ENCODE assay signal across 26 mouse cellular contexts in the genomic region with DNA sequence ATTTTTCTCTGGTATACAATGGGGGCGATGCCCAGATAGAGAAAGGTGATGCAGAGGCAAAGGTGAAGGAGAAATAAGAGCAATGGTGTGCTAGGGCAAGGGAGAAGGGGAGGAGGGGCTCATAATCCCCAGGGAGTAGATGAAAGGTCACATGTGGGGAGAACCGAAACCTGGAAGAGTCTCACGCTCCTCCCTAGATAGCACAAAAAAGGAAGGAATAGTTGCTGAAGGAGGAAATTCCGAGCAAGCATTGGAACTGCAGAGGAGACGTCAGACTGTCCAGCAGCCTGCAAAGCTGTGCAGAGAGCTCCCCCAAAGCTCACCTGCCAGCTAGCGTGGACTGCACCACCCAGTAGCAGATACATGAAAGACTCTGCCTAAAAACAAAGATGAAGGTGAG. TPM values are rescaled to one million over a fixed set of nuclear protein-coding genes. Genes with fewer than 3 reads are reported as not detected.
DNase-seq lines count a peak whose midpoint lies in the region; ATAC-seq and TF ChIP-seq lines count a peak whose summit lies in the region.
"Had no signal": no experiment of that assay in that cellular context is flagged by ENCODE, and none has a peak within 500 bp of the region (broad histone marks: within the 10 kb centered on the region; RNA-seq: fewer than 3 reads in every experiment).

No protein-coding gene starts in this region.

- H3K36me3 ChIP-seq in liver, adult 2 months (ENCODE audit: control insufficient read depth, insufficient read depth, low read length): no peaks in the 10 kb centered on the region
- H3K36me3 ChIP-seq in liver, embryonic 12.5 days: no peaks in the 10 kb centered on the region
- no peaks in the 10 kb centered on the region for H3K36me3 ChIP-seq in spleen, adult 2 months (ENCODE audit: control insufficient read depth, insufficient read depth, low read length)
- H3K36me3 ChIP-seq: embryonic facial prominence, embryonic 10.5 days; embryonic facial prominence, embryonic 13.5 days; forebrain, embryonic 12.5 days; forebrain, embryonic 15.5 days; heart, embryonic 13.5 days; hindbrain, embryonic 12.5 days; hindbrain, embryonic 15.5 days had no signal

- H3K9me3 ChIP-seq in liver, embryonic 12.5 days (replicated peaks): no peaks in the 10 kb centered on the region
- H3K9me3 ChIP-seq: embryonic facial prominence, embryonic 10.5 days; embryonic facial prominence, embryonic 13.5 days; forebrain, embryonic 12.5 days; forebrain, embryonic 15.5 days; heart, embryonic 13.5 days; hindbrain, embryonic 12.5 days; hindbrain, embryonic 15.5 days had no signal

- no peaks in the 10 kb centered on the region for H3K79me2 ChIP-seq in liver, adult 2 months (ENCODE audit: control insufficient read depth, insufficient read depth, low read length)

- no peak for TF ChIP-seq POLR2A in liver, adult 2 months (IDR thresholded peaks at IDR 0.05; ENCODE audit: extremely low read depth, insufficient read depth, low read length)
- TF ChIP-seq POLR2A in spleen, adult 2 months (IDR thresholded peaks at IDR 0.05; ENCODE audit: low read depth, low read length): no peak
- no peak for TF ChIP-seq POLR2A in cerebellum, adult 2 months (IDR thresholded peaks at IDR 0.05; ENCODE audit: borderline replicate concordance, insufficient read depth, low read length)

- ATAC-seq in liver, embryonic 12.5 days: no peak
- ATAC-seq: activated CD4-positive, CD25-positive, alpha-beta regulatory T cell, adult 4 months; CD4-positive, CD25-positive, alpha-beta regulatory T cell, adult 4 months; forebrain, embryonic 15.5 days had no signal

- peak; percentile 32 for DNase-seq in liver, adult 2 months (ENCODE audit: extremely low read depth, low read depth, low spot score)
- no peak for DNase-seq in spleen, adult 2 months (ENCODE audit: low read depth in 1 of 2, low spot score in 2 of 2)
- no peak for DNase-seq in spleen, postnatal 10 days (ENCODE audit: low spot score in 2 of 2)
- no peak for DNase-seq in cerebellum, adult 2 months
- DNase-seq: adrenal gland, adult 8-10 months; adrenal gland, postnatal 25 days; cerebellum, adult 11 months; cerebellum, adult 8-10 months; cerebellum, postnatal 10 days; cerebellum, postnatal 36 days; embryo, embryonic 11 days; gastrocnemius, postnatal 10 days; gastrocnemius, postnatal 36 days; heart, postnatal 14 days had no signal

- H3K4me2 ChIP-seq in liver, embryonic 12.5 days: no peak overlapping the region
- H3K4me2 ChIP-seq: embryonic facial prominence, embryonic 13.5 days; forebrain, embryonic 12.5 days; forebrain, embryonic 15.5 days; heart, embryonic 13.5 days; hindbrain, embryonic 12.5 days; hindbrain, embryonic 15.5 days had no signal

- H3K9ac ChIP-seq in liver, adult 2 months (ENCODE audit: low read depth, low read length): no peak overlapping the region
- H3K9ac ChIP-seq in liver, embryonic 12.5 days: no peak overlapping the region
- H3K9ac ChIP-seq: embryonic facial prominence, embryonic 13.5 days; forebrain, embryonic 12.5 days; forebrain, embryonic 15.5 days; heart, embryonic 13.5 days; hindbrain, embryonic 12.5 days; hindbrain, embryonic 15.5 days had no signal

- H3K27me3 ChIP-seq in liver, adult 2 months (ENCODE audit: control insufficient read depth, insufficient read depth, low read length): no peaks in the 10 kb centered on the region
- no peaks in the 10 kb centered on the region for H3K27me3 ChIP-seq in liver, embryonic 12.5 days (replicated peaks)
- H3K27me3 ChIP-seq in spleen, adult 2 months (ENCODE audit: control insufficient read depth, insufficient read depth, low read length): no peaks in the 10 kb centered on the region
- no peaks in the 10 kb centered on the region for H3K27me3 ChIP-seq in cerebellum, adult 2 months (ENCODE audit: control insufficient read depth, insufficient read depth, low read length)
- H3K27me3 ChIP-seq: forebrain, embryonic 15.5 days; heart, embryonic 13.5 days; hindbrain, embryonic 15.5 days had no signal

- TF ChIP-seq CTCF in liver, adult 2 months (IDR thresholded peaks at IDR 0.05; ENCODE audit: low read depth, low read length): no peak
- no peak for TF ChIP-seq CTCF in spleen, adult 2 months (IDR thresholded peaks at IDR 0.05; ENCODE audit: extremely low read depth, insufficient read depth, insufficient read length, insufficient replicate concordance)
- TF ChIP-seq CTCF in cerebellum, adult 2 months (IDR thresholded peaks at IDR 0.05; ENCODE audit: borderline replicate concordance, insufficient read depth, low read depth, low read length): no peak

- no peaks in the 10 kb centered on the region for H3K4me1 ChIP-seq in liver, adult 2 months (ENCODE audit: control insufficient read depth, insufficient read depth, low read length)
- H3K4me1 ChIP-seq in liver, embryonic 12.5 days: peaks cover 35% of the 10 kb centered on the region
- peaks cover 35% of the 10 kb centered on the region; the same call in 1 of the 2 replicates for H3K4me1 ChIP-seq in spleen, adult 2 months (ENCODE audit: control insufficient read depth, insufficient read depth, insufficient read length)
- no peaks in the 10 kb centered on the region for H3K4me1 ChIP-seq in brown adipose tissue, adult 24 weeks (ENCODE audit: control insufficient read depth, insufficient read depth, insufficient read length, low read length)
- no peaks in the 10 kb centered on the region for H3K4me1 ChIP-seq in cerebellum, adult 2 months (ENCODE audit: control insufficient read depth, insufficient read depth, low read length)
- H3K4me1 ChIP-seq: forebrain, embryonic 15.5 days; hindbrain, embryonic 15.5 days had no signal

- no peak overlapping the region for H3K4me3 ChIP-seq in liver, adult 2 months (ENCODE audit: insufficient read depth, low read depth, low read length)
- H3K4me3 ChIP-seq in liver, embryonic 12.5 days: no peak overlapping the region
- no peak overlapping the region for H3K4me3 ChIP-seq in spleen, adult 2 months (ENCODE audit: extremely low read depth, insufficient read depth, insufficient read length)
- H3K4me3 ChIP-seq in brown adipose tissue, adult 24 weeks (ENCODE audit: insufficient read depth, low read depth, low read length): no peak overlapping the region
- no peak overlapping the region for H3K4me3 ChIP-seq in cerebellum, adult 2 months (replicated peaks; ENCODE audit: insufficient read depth, low read depth, low read length)
- H3K4me3 ChIP-seq: embryonic facial prominence, embryonic 10.5 days; embryonic facial prominence, embryonic 13.5 days; erythroblast, embryonic 14.5 days; forebrain, embryonic 12.5 days; forebrain, embryonic 15.5 days; heart, embryonic 13.5 days; hindbrain, embryonic 12.5 days; hindbrain, embryonic 15.5 days had no signal

- H3K27ac ChIP-seq in liver, adult 2 months (replicated peaks; ENCODE audit: insufficient read depth, low read depth, low read length): no peak overlapping the region; the same call in 1 of the 2 replicates
- no peak overlapping the region for H3K27ac ChIP-seq in liver, embryonic 12.5 days
- H3K27ac ChIP-seq in spleen, adult 2 months (ENCODE audit: insufficient read depth, low read length): peak overlapping the region; percentile 6
- peak overlapping the region; percentile 56; the same call in 1 of the 2 replicates for H3K27ac ChIP-seq in brown adipose tissue, adult 24 weeks (replicated peaks; ENCODE audit: low read depth, low read length)
- no peak overlapping the region for H3K27ac ChIP-seq in cerebellum, adult 2 months (ENCODE audit: insufficient read depth, low read length)
- H3K27ac ChIP-seq: embryonic facial prominence, embryonic 10.5 days; embryonic facial prominence, embryonic 13.5 days; forebrain, embryonic 12.5 days; forebrain, embryonic 15.5 days; hindbrain, embryonic 12.5 days; hindbrain, embryonic 15.5 days had no signal

- 67% methylated on average over 6 of the region's 6 CpGs for WGBS in liver, adult 2 months
- 74% methylated on average over 6 of the region's 6 CpGs for WGBS in liver, embryonic 12.5 days (ENCODE audit: insufficient replicate concordance)
- WGBS in spleen, adult 2 months: 57% methylated on average over 6 of the region's 6 CpGs
- WGBS in cerebellum, adult 2 months: 90% methylated on average over 6 of the region's 6 CpGs

RNA-seq across cellular contexts. Expression of a gene that starts 7.5 kb away (rescaled TPM):
- 3.0 and 4.2 TPM in 2 replicates for total RNA-seq in liver, adult 2 months (2014; rRNA removed)
- 0.96 and 1.9 TPM in 2 replicates for polyA plus RNA-seq in liver, adult 2 months (2012; rRNA removed)
- 8.5 and 9.8 TPM in 2 replicates for polyA plus RNA-seq in liver, embryonic 12.5 days (2016; fragmentation: Nextera tagmentation; extraction: Ambion mirVana)
- 119 and 126 TPM in 2 replicates for polyA plus RNA-seq in spleen, adult 2 months (2012; rRNA removed)
- polyA plus RNA-seq in brown adipose tissue, adult 24 weeks (2012; ENCODE audit: insufficient read depth, insufficient read length, missing spikeins): 2.7 and 3.8 TPM in 2 replicates
- 0.68 and 0.77 TPM in 2 replicates for polyA plus RNA-seq in cerebellum, adult 2 months (2012; rRNA removed)

RNA-seq across cellular contexts. Expression of a gene that starts 44.4 kb away (rescaled TPM):
- 0.13 TPM in 1 of 2 replicates, not detected in the other for total RNA-seq in liver, adult 2 months (2014; rRNA removed)
- 0.02 TPM in 1 of 2 replicates, not detected in the other for polyA plus RNA-seq in liver, adult 2 months (2012; rRNA removed)
- 0.10 and 0.12 TPM in 2 replicates for polyA plus RNA-seq in liver, embryonic 12.5 days (2016; fragmentation: Nextera tagmentation; extraction: Ambion mirVana)
- 2.0 TPM in 2 replicates for polyA plus RNA-seq in spleen, adult 2 months (2012; rRNA removed)
- polyA plus RNA-seq in brown adipose tissue, adult 24 weeks (2012; ENCODE audit: insufficient read depth, insufficient read length, missing spikeins): 0.28 TPM in 1 of 2 replicates, not detected in the other
- 241 and 269 TPM in 2 replicates for polyA plus RNA-seq in cerebellum, adult 2 months (2012; rRNA removed)
- polyA plus RNA-seq: activated CD4-positive, CD25-positive, alpha-beta regulatory T cell, adult 4 months; CD4-positive, CD25-positive, alpha-beta regulatory T cell, adult 4 months; erythroblast, embryonic 14.5 days had no signal

Comparison
In these comparisons a context has a peak if more than half of its experiments do, and no peak if none do; other contexts are left out.
1. H3K27ac ChIP-seq: peak in spleen, adult 2 months (single experiment) and brown adipose tissue, adult 24 weeks (single experiment); none in liver, adult 2 months (single experiment), liver, embryonic 12.5 days (single experiment) and cerebellum, adult 2 months (single experiment).
2. RNA of a gene that starts 7.5 kb away (polyA plus RNA-seq): 119 to 126 TPM in spleen, adult 2 months; 8.5 to 9.8 TPM in liver, embryonic 12.5 days, 2.7 to 3.8 TPM in brown adipose tissue, adult 24 weeks, 0.96 to 1.9 TPM in liver, adult 2 months and 0.68 to 0.77 TPM in cerebellum, adult 2 months; every median in the first group is over 10 times any median in the second.
3. RNA of a gene that starts 44.4 kb away (polyA plus RNA-seq): 241 to 269 TPM in cerebellum, adult 2 months; 2.0 TPM in spleen, adult 2 months, 0.28 TPM in brown adipose tissue, adult 24 weeks, 0.10 to 0.12 TPM in liver, embryonic 12.5 days and 0.02 TPM in liver, adult 2 months; every median in the first group is over 10 times any median in the second.